Mouse (Mus musculus): ENCODE measurements around the gene Abhd17a. TPM values are rescaled to one million over a fixed set of nuclear protein-coding genes. Genes with fewer than 3 reads are reported as not detected.
"Not testable (repeated sequence)": the region's sequence is repeated elsewhere in the genome, so short reads cannot be mapped to it uniquely, and the experiment has no call there.

Abhd17a gene
- polyA plus RNA-seq, 2 experiments = 41.2 to 55.0 TPM

DNA sequence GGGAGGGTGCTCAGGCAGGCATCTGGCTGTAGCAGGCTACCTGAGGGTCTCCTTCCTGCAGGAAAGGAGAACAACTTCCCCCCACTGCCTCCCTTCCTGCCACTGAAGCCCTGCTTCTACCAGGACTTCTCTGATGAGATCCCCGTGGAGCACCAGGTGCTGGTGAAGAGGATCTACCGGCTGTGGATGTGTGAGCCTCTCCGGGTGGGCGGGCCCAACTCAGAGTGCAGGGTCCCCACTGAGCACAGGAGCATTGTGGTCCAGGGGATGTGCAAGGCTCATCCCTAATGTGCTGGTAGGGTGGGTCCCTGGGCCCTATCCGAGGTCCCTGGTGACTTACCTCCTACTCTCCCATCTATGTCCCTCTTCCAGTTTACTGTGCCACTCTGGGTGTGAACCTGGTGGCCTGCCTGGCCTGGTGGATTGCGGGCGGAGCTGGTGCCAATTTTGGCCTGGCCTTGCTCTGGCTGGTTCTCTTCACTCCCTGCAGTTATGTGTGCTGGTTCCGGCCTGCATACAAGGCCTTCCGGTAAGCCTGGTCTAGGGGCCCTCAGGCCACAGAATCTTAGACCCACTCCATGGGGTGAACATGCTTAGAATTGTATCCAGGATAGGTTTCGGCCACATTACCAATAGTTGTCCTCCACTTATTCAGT lies 19.3 kb upstream of the Abhd17a start:
- Histone ChIP-seq H3K9ac (replicated peaks) (no peak overlapping the region), H3K4me3 (ENCODE audit: insufficient read depth in 1 of 2, low read depth in 2 of 2, low read length in 2 of 2) (no peak overlapping the region), H3K9me3 (ENCODE audit: control insufficient read depth, low read length) (no peaks in the 10 kb centered on the region), H3K27me3 (ENCODE audit: control insufficient read depth, insufficient read depth, low read length) (no peaks in the 10 kb centered on the region), H3K36me3 (replicated peaks; ENCODE audit: control insufficient read depth, insufficient read depth, low read depth) (peaks cover 46% of the 10 kb centered on the region), H3K4me1 (replicated peaks; ENCODE audit: control insufficient read depth in 2 of 2, insufficient read depth in 2 of 2, low read length in 1 of 2) (peaks cover 10% of the 10 kb centered on the region in 2 experiments), H3K27ac (no peak overlapping the region), H3K4me2 (ENCODE audit: low read depth) (no peak overlapping the region)
- no peak for TF ChIP-seq EP300 (IDR thresholded peaks at IDR 0.05; ENCODE audit: low read depth)
- no peak for TF ChIP-seq CTCF (IDR thresholded peaks at IDR 0.05; ENCODE audit: low read depth)
- 80% methylated on average over 10 of the region's 10 CpGs for WGBS (ENCODE audit: insufficient replicate concordance)
- DNase-seq (ENCODE audit: low read depth in 3 of 3, low spot score in 3 of 3) (no peak), ATAC-seq (ENCODE audit: insufficient read depth) (no peak)

DNA sequence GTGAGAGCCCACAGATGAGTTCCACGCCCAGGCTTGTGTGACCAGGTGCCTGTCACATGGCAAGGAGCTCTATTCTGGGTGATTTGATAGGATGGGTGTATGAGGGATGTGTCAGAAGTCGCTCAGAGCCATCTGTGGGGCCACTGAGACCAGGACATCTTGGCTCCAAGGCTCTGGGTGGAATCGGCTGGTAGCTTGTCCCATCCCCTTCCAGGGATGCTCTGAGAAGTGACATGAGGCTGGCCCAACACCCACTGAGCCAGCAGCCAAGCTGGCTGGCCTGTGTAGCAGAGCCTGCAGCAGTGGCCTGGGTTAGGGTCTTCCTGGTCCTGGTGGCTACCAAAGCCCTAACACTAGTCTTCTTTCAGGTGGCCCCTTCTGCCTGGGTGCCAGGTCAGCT lies 18.3 kb upstream of the Abhd17a start:
- Histone ChIP-seq H3K9ac (replicated peaks) (no peak overlapping the region), H3K27me3 (ENCODE audit: control insufficient read depth, insufficient read depth, low read length) (no peaks in the 10 kb centered on the region), H3K4me1 (replicated peaks; ENCODE audit: control insufficient read depth in 2 of 2, insufficient read depth in 2 of 2, low read length in 1 of 2) (peaks cover 18 to 20% of the 10 kb centered on the region in 2 experiments), H3K27ac (no peak overlapping the region), H3K36me3 (replicated peaks; ENCODE audit: control insufficient read depth, insufficient read depth, low read depth) (peaks cover 46% of the 10 kb centered on the region), H3K4me3 (ENCODE audit: insufficient read depth in 1 of 2, low read depth in 2 of 2, low read length in 2 of 2) (no peak overlapping the region), H3K4me2 (ENCODE audit: low read depth) (no peak overlapping the region), H3K9me3 (ENCODE audit: control insufficient read depth, low read length) (no peaks in the 10 kb centered on the region)
- no peak for DNase-seq (ENCODE audit: low read depth in 3 of 3, low spot score in 3 of 3)
- ATAC-seq (ENCODE audit: insufficient read depth) = no peak
- 72% methylated on average over 3 of the region's 3 CpGs for WGBS (ENCODE audit: insufficient replicate concordance)
- TF ChIP-seq CTCF (IDR thresholded peaks at IDR 0.05; ENCODE audit: low read depth) (no peak), EP300 (IDR thresholded peaks at IDR 0.05; ENCODE audit: low read depth) (no peak)

- peaks cover 25 to 29% of the 10 kb centered on the region in 2 experiments for H3K4me1 ChIP-seq (replicated peaks; ENCODE audit: control insufficient read depth in 2 of 2, insufficient read depth in 2 of 2, low read length in 1 of 2)
- H3K27me3 ChIP-seq (ENCODE audit: control insufficient read depth, insufficient read depth, low read length) = no peaks in the 10 kb centered on the region
Observed at GRCm38 (mm10) chr10:80606737-80607350, 16.7 kb upstream of the Abhd17a start.

GRCm38 (mm10) chr10:80606306-80606705 lies 16.2 kb upstream of the Abhd17a start:
- 74% methylated on average over 23 of the region's 23 CpGs for WGBS (ENCODE audit: insufficient replicate concordance)
- DNase-seq (ENCODE audit: low read depth in 3 of 3, low spot score in 3 of 3) (no peak), ATAC-seq (ENCODE audit: insufficient read depth) (no peak)
- Histone ChIP-seq H3K27ac (no peak overlapping the region), H3K4me1 (replicated peaks; ENCODE audit: control insufficient read depth in 2 of 2, insufficient read depth in 2 of 2, low read length in 1 of 2) (peaks cover 31 to 34% of the 10 kb centered on the region in 2 experiments), H3K27me3 (ENCODE audit: control insufficient read depth, insufficient read depth, low read length) (no peaks in the 10 kb centered on the region), H3K4me3 (ENCODE audit: insufficient read depth in 1 of 2, low read depth in 2 of 2, low read length in 2 of 2) (no peak overlapping the region), H3K9ac (replicated peaks) (no peak overlapping the region), H3K36me3 (replicated peaks; ENCODE audit: control insufficient read depth, insufficient read depth, low read depth) (peaks cover 39% of the 10 kb centered on the region), H3K4me2 (ENCODE audit: low read depth) (no peak overlapping the region), H3K9me3 (ENCODE audit: control insufficient read depth, low read length) (no peaks in the 10 kb centered on the region)
- TF ChIP-seq CTCF (IDR thresholded peaks at IDR 0.05; ENCODE audit: low read depth) = no peak
- TF ChIP-seq EP300 (IDR thresholded peaks at IDR 0.05; ENCODE audit: low read depth) = no peak

More at GRCm38 (mm10) chr10:80606737-80607350, 16.7 kb upstream of the Abhd17a start:
- H3K9ac ChIP-seq (replicated peaks) = no peak overlapping the region
- H3K9me3 ChIP-seq (ENCODE audit: control insufficient read depth, low read length) = no peaks in the 10 kb centered on the region
- peaks cover 39% of the 10 kb centered on the region for H3K36me3 ChIP-seq (replicated peaks; ENCODE audit: control insufficient read depth, insufficient read depth, low read depth)
- H3K4me2 ChIP-seq (ENCODE audit: low read depth) = no peak overlapping the region
- ATAC-seq (ENCODE audit: insufficient read depth) (no peak), DNase-seq (ENCODE audit: low read depth in 3 of 3, low spot score in 3 of 3) (no peak)
- no peak overlapping the region for H3K4me3 ChIP-seq (ENCODE audit: insufficient read depth in 1 of 2, low read depth in 2 of 2, low read length in 2 of 2)
- no peak overlapping the region for H3K27ac ChIP-seq
- 92% methylated on average over 34 of the region's 34 CpGs for WGBS (ENCODE audit: insufficient replicate concordance)
- no peak for TF ChIP-seq EP300 (IDR thresholded peaks at IDR 0.05; ENCODE audit: low read depth)
- no peak for TF ChIP-seq CTCF (IDR thresholded peaks at IDR 0.05; ENCODE audit: low read depth)

GRCm38 (mm10) chr10:80605721-80606120 lies 15.6 kb upstream of the Abhd17a start, which contains the start of gene Gm49322:
Gene Gm49322, plus strand, starts transcription at chr10:80606021.
- H3K9me3 ChIP-seq (ENCODE audit: control insufficient read depth, low read length); ATAC-seq (ENCODE audit: insufficient read depth); DNase-seq (ENCODE audit: low read depth in 3 of 3, low spot score in 3 of 3); H3K27me3 ChIP-seq (ENCODE audit: control insufficient read depth, insufficient read depth, low read length): not testable (repeated sequence)
- Histone ChIP-seq H3K4me1 (replicated peaks; ENCODE audit: control insufficient read depth in 2 of 2, insufficient read depth in 2 of 2, low read length in 1 of 2) (peaks cover 33 to 37% of the 10 kb centered on the region in 2 experiments), H3K4me2 (ENCODE audit: low read depth) (peak within 1 kb of the TSS; percentile 100), H3K36me3 (replicated peaks; ENCODE audit: control insufficient read depth, insufficient read depth, low read depth) (peaks cover 39% of the 10 kb centered on the region), H3K4me3 (ENCODE audit: insufficient read depth in 1 of 2, low read depth in 2 of 2, low read length in 2 of 2) (peak within 1 kb of the TSS in 1 of 2 experiments; percentile 63; a peak in 1 of 4 replicates), H3K9ac (replicated peaks) (peak within 1 kb of the TSS; percentile 81; the same call in 1 of the 2 replicates), H3K27ac (peak within 1 kb of the TSS; percentile 97)
- WGBS (ENCODE audit: insufficient replicate concordance) = 90% methylated on average over 4 of the region's 4 CpGs
